In genomic region chr9:63975996-63976395, GRCm38 (mm10) we compare ENCODE assay signal across 11 mouse cellular contexts. TPM values are rescaled to one million over a fixed set of nuclear protein-coding genes. Genes with fewer than 3 reads are reported as not detected.
A peak's percentile ranks its signal among the peaks of the same experiment; 100 is the strongest.
DNase-seq lines count a peak whose midpoint lies in the region; ATAC-seq lines count a peak whose summit lies in the region.
"Had no signal": no experiment of that assay in that cellular context is flagged by ENCODE, and none has a peak within 500 bp of the region (broad histone marks: within the 10 kb centered on the region; RNA-seq: fewer than 3 reads in every experiment).

No protein-coding gene starts in this region.

- H3K9ac ChIP-seq in neural tube, embryonic 12.5 days, result no peak overlapping the region
- H3K9ac ChIP-seq in neural tube, embryonic 15.5 days (replicated peaks), result no peak overlapping the region
- no peak overlapping the region for H3K9ac ChIP-seq in hindbrain, embryonic 16.5 days (ENCODE audit: low read depth, low read length)

- H3K4me2 ChIP-seq in neural tube, embryonic 12.5 days (replicated peaks), result no peak overlapping the region
- no peak overlapping the region for H3K4me2 ChIP-seq in neural tube, embryonic 15.5 days
- H3K4me2 ChIP-seq in hindbrain, embryonic 16.5 days (ENCODE audit: low read length), result 0 out of 2 replicates have a peak overlapping the region, but pooled peaks have one; percentile 16

- H3K4me3 ChIP-seq in heart, embryonic 10.5 days, result no peak overlapping the region
- no peak overlapping the region for H3K4me3 ChIP-seq in neural tube, embryonic 12.5 days
- no peak overlapping the region for H3K4me3 ChIP-seq in neural tube, embryonic 15.5 days (replicated peaks)
- no peak overlapping the region for H3K4me3 ChIP-seq in hindbrain, embryonic 16.5 days (ENCODE audit: low read length)

- peak overlapping the region; percentile 79 for H3K27ac ChIP-seq in heart, embryonic 10.5 days
- H3K27ac ChIP-seq in neural tube, embryonic 12.5 days, result no peak overlapping the region
- H3K27ac ChIP-seq in neural tube, embryonic 15.5 days (replicated peaks), result no peak overlapping the region
- H3K27ac ChIP-seq in hindbrain, embryonic 16.5 days (ENCODE audit: low read depth, low read length), result no peak overlapping the region

- H3K9me3 ChIP-seq in heart, embryonic 10.5 days, result no peaks in the 10 kb centered on the region
- no peaks in the 10 kb centered on the region for H3K9me3 ChIP-seq in neural tube, embryonic 12.5 days
- no peaks in the 10 kb centered on the region for H3K9me3 ChIP-seq in neural tube, embryonic 15.5 days (replicated peaks)
- no peaks in the 10 kb centered on the region for H3K9me3 ChIP-seq in hindbrain, embryonic 16.5 days (ENCODE audit: control insufficient read depth, low read length)

- H3K27me3 ChIP-seq in heart, embryonic 10.5 days (ENCODE audit: insufficient read depth, poor library complexity, severe bottlenecking), result no peaks in the 10 kb centered on the region
- no peaks in the 10 kb centered on the region for H3K27me3 ChIP-seq in neural tube, embryonic 12.5 days (replicated peaks)
- H3K27me3 ChIP-seq in neural tube, embryonic 15.5 days (replicated peaks), result no peaks in the 10 kb centered on the region
- H3K27me3 ChIP-seq in hindbrain, embryonic 16.5 days (replicated peaks; ENCODE audit: control insufficient read depth, insufficient read depth, low read length), result no peaks in the 10 kb centered on the region

- peaks cover 36% of the 10 kb centered on the region for H3K36me3 ChIP-seq in heart, embryonic 10.5 days
- H3K36me3 ChIP-seq in neural tube, embryonic 12.5 days, result no peaks in the 10 kb centered on the region
- H3K36me3 ChIP-seq in neural tube, embryonic 15.5 days, result no peaks in the 10 kb centered on the region
- no peaks in the 10 kb centered on the region for H3K36me3 ChIP-seq in hindbrain, embryonic 16.5 days (ENCODE audit: control insufficient read depth, insufficient read depth, low read length)

- no peak for DNase-seq in heart, embryonic 10.5 days (ENCODE audit: low spot score)
- no peak for DNase-seq in heart, adult 11 months
- peak; percentile 53 for DNase-seq in retina, embryonic 14.5 days (ENCODE audit: low spot score)
- DNase-seq in thymus, postnatal 25 days, result no peak
- no peak for DNase-seq in cerebellum, postnatal 14 days
- DNase-seq: gastrocnemius, postnatal 10 days; layer of hippocampus, adult 9-11 months had no signal

- 42% methylated on average over 11 of the region's 11 CpGs for WGBS in heart, embryonic 10.5 days
- WGBS in neural tube, embryonic 12.5 days, result 28% methylated on average over 11 of the region's 11 CpGs
- 29% methylated on average over 11 of the region's 11 CpGs for WGBS in neural tube, embryonic 15.5 days
- 27% methylated on average over 11 of the region's 11 CpGs for WGBS in hindbrain, embryonic 16.5 days

- H3K4me1 ChIP-seq in heart, embryonic 10.5 days, result peaks cover 96% of the 10 kb centered on the region
- H3K4me1 ChIP-seq in neural tube, embryonic 12.5 days, result peaks cover 43% of the 10 kb centered on the region
- H3K4me1 ChIP-seq in neural tube, embryonic 15.5 days, result peaks cover 36% of the 10 kb centered on the region
- peaks cover 15% of the 10 kb centered on the region for H3K4me1 ChIP-seq in hindbrain, embryonic 16.5 days (ENCODE audit: control insufficient read depth, insufficient read depth, low read depth, low read length)

- ATAC-seq in neural tube, embryonic 12.5 days (ENCODE audit: low FRiP score, low read depth), result 0 out of 2 replicates have a peak, but pooled peaks have one; percentile 56
- ATAC-seq in neural tube, embryonic 15.5 days (ENCODE audit: low FRiP score), result no peak
- peak; percentile 34 for ATAC-seq in hindbrain, embryonic 16.5 days
- ATAC-seq: activated CD4-positive, CD25-positive, alpha-beta regulatory T cell, adult 4 months had no signal

RNA-seq across cellular contexts. Expression of gene Smad6, which starts 45.9 kb away (rescaled TPM):
- polyA plus RNA-seq in heart, embryonic 10.5 days (2016; fragmentation: Nextera tagmentation; extraction: Ambion mirVana), result 29.4 and 47.2 TPM in 2 replicates
- polyA plus RNA-seq in neural tube, embryonic 12.5 days (2016; fragmentation: Nextera tagmentation; extraction: Ambion mirVana), result 11.0 and 11.1 TPM in 2 replicates
- 1.8 and 3.0 TPM in 2 replicates for polyA plus RNA-seq in neural tube, embryonic 15.5 days (2015; fragmentation: Nextera tagmentation; extraction: Ambion mirVana)
- 1.4 and 1.6 TPM in 2 replicates for polyA plus RNA-seq in hindbrain, embryonic 16.5 days (2015; fragmentation: Nextera tagmentation; extraction: Ambion mirVana)
- polyA plus RNA-seq: activated CD4-positive, CD25-positive, alpha-beta regulatory T cell, adult 4 months had no signal
